Mouse (Mus musculus) cerebellum, adult 2 months (tissue): ENCODE results near the gene Sec14l1.

Source experiments
- CTCF ChIP-seq: fragments of 200-500 bp; IDR thresholded peaks from 2 replicates; pipeline ENCODE4 v1.5.1; 2011; ENCODE audit warnings: low read depth, mild to moderate bottlenecking, control low read depth, low read length, moderate library complexity, borderline replicate concordance; ENCODE audit not compliant: insufficient read depth
- POLR2A ChIP-seq: fragments of 200-500 bp; IDR thresholded peaks from 2 replicates; pipeline ENCODE4 v1.6.1; 2011; ENCODE audit warnings: low read length, control low read depth, borderline replicate concordance; ENCODE audit not compliant: insufficient read depth

GRCm38 (mm10) chr11:117196681-117197080 lies 81.7 kb downstream of the Sec14l1 start:
- TF ChIP-seq POLR2A (no peak), CTCF (no peak)
